Mouse (Mus musculus): ENCODE measurements at regions not wholly inside any gene's neighbourhood (a gene's known extent, or its start where the extent isn't known, plus 50 kb on each side); places are given as distances from the start of the nearest gene placed in this dataset.

DNA sequence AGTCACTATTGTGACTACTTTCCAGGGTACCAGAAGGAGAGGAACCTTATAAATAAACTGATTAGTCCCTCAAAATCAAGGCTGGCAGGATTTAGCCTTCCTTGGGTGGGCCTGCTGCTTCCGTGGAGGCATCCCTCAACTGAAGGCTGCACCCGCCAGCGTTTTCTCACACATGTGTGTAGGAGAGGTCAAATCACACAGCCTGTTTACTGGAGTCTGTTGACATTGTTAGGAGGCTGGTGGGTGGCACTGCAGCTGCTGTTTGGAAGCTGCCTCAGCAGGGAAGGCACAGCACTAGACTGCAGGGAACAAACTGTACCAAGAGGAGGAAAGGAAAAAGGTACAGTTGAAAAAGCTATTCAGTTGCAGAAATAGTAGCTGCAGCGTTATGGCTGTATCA, 142.3 kb upstream of the Gm11042 start:
- TF ChIP-seq CTCF (IDR thresholded peaks at IDR 0.05; ENCODE audit: borderline replicate concordance, insufficient read depth, low read depth, low read length) (no peak), POLR2A (IDR thresholded peaks at IDR 0.05; ENCODE audit: borderline replicate concordance, insufficient read depth, low read length) (no peak)
